Mouse (Mus musculus): Measurements from ENCODE around the gene Paqr8. TPM values are rescaled to one million over a fixed set of nuclear protein-coding genes. Genes with fewer than 3 reads are reported as not detected.

Gene Paqr8
- polyA plus RNA-seq, 1 experiment from 2014 or later, result 0.33 TPM

DNA sequence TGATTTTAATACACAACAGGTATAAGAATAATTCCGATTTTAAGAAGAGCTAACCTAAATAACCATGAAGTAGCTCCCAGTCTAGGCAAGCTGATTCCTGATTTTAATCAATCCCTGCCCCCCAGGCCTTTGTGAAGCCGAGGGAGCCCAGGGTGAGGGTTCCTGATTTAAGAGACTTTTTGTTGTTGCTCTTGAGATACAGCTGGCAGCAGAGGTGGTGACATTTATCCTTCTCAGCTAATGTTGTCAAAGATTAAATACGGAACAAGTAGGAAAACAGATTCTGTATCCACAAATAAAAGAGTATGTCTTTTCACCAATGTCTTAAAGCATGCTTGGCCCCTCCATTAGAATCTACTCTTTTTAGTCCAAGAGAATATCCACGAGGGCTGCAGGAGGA lies 9.9 kb downstream of the Paqr8 start:
- Histone ChIP-seq H3K4me2 (ENCODE audit: low read depth, low read length) (no peak overlapping the region), H3K4me3 (ENCODE audit: low read depth, low read length) (no peak overlapping the region), H3K9me3 (replicated peaks; ENCODE audit: control insufficient read depth, low read length) (no peaks in the 10 kb centered on the region), H3K9ac (ENCODE audit: low read depth, low read length) (no peak overlapping the region), H3K36me3 (ENCODE audit: control insufficient read depth, insufficient read depth) (no peaks in the 10 kb centered on the region), H3K27me3 (ENCODE audit: control insufficient read depth, insufficient read depth, low read depth, low read length) (no peaks in the 10 kb centered on the region), H3K4me1 (ENCODE audit: control insufficient read depth, low read depth, low read length) (no peaks in the 10 kb centered on the region), H3K27ac (ENCODE audit: low read length) (no peak overlapping the region)
- ATAC-seq (ENCODE audit: low read depth), result no peak
- WGBS (ENCODE audit: insufficient replicate concordance), result 49% methylated on average over 4 of the region's 4 CpGs

DNA sequence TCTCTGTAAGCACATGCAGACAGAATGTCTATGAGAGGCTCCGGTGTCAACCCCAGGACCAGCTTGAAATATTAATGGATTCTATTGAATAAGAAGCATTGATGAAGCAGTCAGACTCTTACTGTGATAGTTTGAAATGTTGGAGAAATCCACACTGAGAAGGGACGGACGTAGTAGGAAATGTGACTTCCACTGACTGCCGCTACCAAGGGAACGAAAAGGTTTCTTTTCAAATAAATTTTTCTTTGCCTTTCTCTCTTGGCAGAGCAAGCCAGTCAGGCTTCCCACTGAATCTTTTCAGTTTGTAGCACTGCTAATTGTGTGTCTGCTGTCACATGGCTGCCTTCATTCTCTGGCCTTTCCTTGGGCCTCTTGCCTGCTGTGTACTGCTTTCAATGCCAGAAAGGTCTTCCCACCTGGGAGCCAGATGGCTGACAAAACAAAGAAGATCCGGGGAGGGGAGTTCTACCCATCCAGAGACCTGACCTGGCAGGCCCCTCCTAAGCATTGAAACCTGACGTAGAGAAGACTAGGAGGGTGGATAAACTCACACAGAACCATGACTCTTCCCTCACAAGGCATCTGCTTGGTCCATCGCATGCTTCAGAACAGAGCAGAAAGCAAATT lies 15.2 kb downstream of the Paqr8 start:
- no peak overlapping the region for H3K4me2 ChIP-seq (ENCODE audit: low read depth, low read length)
- WGBS (ENCODE audit: insufficient replicate concordance), result 73% methylated on average over 8 of the region's 8 CpGs
- no peaks in the 10 kb centered on the region for H3K36me3 ChIP-seq (ENCODE audit: control insufficient read depth, insufficient read depth)
- ATAC-seq (ENCODE audit: low read depth), result no peak
- no peaks in the 10 kb centered on the region for H3K9me3 ChIP-seq (replicated peaks; ENCODE audit: control insufficient read depth, low read length)
- H3K9ac ChIP-seq (ENCODE audit: low read depth, low read length), result no peak overlapping the region
- H3K4me3 ChIP-seq (ENCODE audit: low read depth, low read length), result no peak overlapping the region
- no peak overlapping the region for H3K27ac ChIP-seq (ENCODE audit: low read length)
- H3K4me1 ChIP-seq (ENCODE audit: control insufficient read depth, low read depth, low read length), result no peaks in the 10 kb centered on the region
- H3K27me3 ChIP-seq (ENCODE audit: control insufficient read depth, insufficient read depth, low read depth, low read length), result no peaks in the 10 kb centered on the region

DNA sequence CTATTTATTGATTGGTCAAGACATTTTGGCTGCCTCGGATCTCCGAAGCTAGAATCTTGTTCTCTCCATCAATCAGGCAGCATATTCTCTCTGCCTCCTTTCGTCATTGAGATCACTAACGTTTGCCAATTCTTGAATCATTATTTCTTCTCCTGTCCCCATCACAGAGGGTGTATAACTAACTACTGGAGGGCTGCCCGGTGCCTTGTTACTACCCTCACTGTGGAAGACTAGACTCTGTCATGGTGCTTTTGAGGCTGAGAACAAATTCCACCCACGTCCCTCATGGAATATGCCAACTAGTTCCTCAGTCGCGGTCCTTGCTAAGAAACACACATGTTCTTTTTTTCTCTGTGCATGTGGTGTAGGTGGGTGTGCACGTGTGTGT lies 15.7 kb downstream of the Paqr8 start:
- WGBS (ENCODE audit: insufficient replicate concordance), result 71% methylated on average over 9 of the region's 9 CpGs
- H3K4me3 ChIP-seq (ENCODE audit: low read depth, low read length), result no peak overlapping the region
- H3K36me3 ChIP-seq (ENCODE audit: control insufficient read depth, insufficient read depth), result no peaks in the 10 kb centered on the region
- no peaks in the 10 kb centered on the region for H3K9me3 ChIP-seq (replicated peaks; ENCODE audit: control insufficient read depth, low read length)
- H3K4me2 ChIP-seq (ENCODE audit: low read depth, low read length), result no peak overlapping the region
- H3K4me1 ChIP-seq (ENCODE audit: control insufficient read depth, low read depth, low read length), result no peaks in the 10 kb centered on the region
- H3K27ac ChIP-seq (ENCODE audit: low read length), result no peak overlapping the region
- no peak overlapping the region for H3K9ac ChIP-seq (ENCODE audit: low read depth, low read length)
- ATAC-seq (ENCODE audit: low read depth), result no peak
- H3K27me3 ChIP-seq (ENCODE audit: control insufficient read depth, insufficient read depth, low read depth, low read length), result no peaks in the 10 kb centered on the region

DNA sequence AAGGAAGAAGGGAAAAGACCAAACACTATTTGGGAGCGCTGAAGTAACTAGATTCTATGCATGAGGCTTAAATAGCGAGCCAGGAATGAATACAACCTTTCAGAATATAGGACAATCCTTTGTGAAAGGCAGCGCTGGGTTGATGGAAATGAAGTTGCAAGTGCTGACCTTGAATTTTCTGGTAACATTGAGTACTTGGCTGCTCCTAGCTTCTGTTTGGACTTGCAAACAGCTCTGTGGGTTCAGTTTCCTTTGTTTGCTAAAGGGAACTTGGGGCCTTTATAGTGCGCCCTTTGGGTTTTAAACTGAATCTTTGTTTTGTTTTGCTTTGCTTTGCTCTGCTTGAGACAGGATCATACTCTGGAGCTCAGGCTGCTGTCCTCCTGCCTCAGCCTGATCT lies 18.1 kb downstream of the Paqr8 start:
- H3K4me3 ChIP-seq (ENCODE audit: low read depth, low read length), result no peak overlapping the region
- no peak overlapping the region for H3K27ac ChIP-seq (ENCODE audit: low read length)
- no peaks in the 10 kb centered on the region for H3K9me3 ChIP-seq (replicated peaks; ENCODE audit: control insufficient read depth, low read length)
- no peak for ATAC-seq (ENCODE audit: low read depth)
- 56% methylated on average over 4 of the region's 4 CpGs for WGBS (ENCODE audit: insufficient replicate concordance)
- no peaks in the 10 kb centered on the region for H3K36me3 ChIP-seq (ENCODE audit: control insufficient read depth, insufficient read depth)
- H3K9ac ChIP-seq (ENCODE audit: low read depth, low read length), result no peak overlapping the region
- H3K4me2 ChIP-seq (ENCODE audit: low read depth, low read length), result no peak overlapping the region
- H3K4me1 ChIP-seq (ENCODE audit: control insufficient read depth, low read depth, low read length), result no peaks in the 10 kb centered on the region; the same call in 1 of the 2 replicates
- no peaks in the 10 kb centered on the region for H3K27me3 ChIP-seq (ENCODE audit: control insufficient read depth, insufficient read depth, low read depth, low read length)

DNA sequence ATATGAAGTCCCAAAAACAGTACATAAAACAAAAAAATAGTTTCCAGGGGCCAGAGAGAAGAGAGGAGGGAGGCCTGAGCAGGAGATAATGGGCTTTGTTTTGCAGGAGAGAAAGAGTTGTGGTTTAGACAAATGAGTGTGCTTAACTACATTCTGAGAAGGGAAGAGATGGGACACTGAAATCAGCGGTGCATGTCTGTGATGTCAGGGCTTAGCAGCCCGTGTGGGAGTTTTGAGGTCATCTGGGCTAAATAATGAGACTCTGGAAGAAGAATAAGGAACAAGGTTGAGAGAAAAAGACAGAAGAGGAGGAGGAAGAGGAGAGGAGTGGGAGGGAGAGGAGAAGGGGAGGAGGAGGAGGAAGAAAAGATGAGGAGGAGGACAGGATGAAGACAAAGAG lies 21.7 kb downstream of the Paqr8 start:
- Histone ChIP-seq H3K27me3 (ENCODE audit: control insufficient read depth, insufficient read depth, low read depth, low read length) (no peaks in the 10 kb centered on the region), H3K36me3 (ENCODE audit: control insufficient read depth, insufficient read depth) (no peaks in the 10 kb centered on the region), H3K4me3 (ENCODE audit: low read depth, low read length) (no peak overlapping the region), H3K4me2 (ENCODE audit: low read depth, low read length) (no peak overlapping the region), H3K9me3 (replicated peaks; ENCODE audit: control insufficient read depth, low read length) (no peaks in the 10 kb centered on the region), H3K4me1 (ENCODE audit: control insufficient read depth, low read depth, low read length) (no peaks in the 10 kb centered on the region; the same call in 1 of the 2 replicates), H3K27ac (ENCODE audit: low read length) (no peak overlapping the region), H3K9ac (ENCODE audit: low read depth, low read length) (no peak overlapping the region)
- no peak for ATAC-seq (ENCODE audit: low read depth)
- 17% methylated on average over 2 of the region's 2 CpGs for WGBS (ENCODE audit: insufficient replicate concordance)

DNA sequence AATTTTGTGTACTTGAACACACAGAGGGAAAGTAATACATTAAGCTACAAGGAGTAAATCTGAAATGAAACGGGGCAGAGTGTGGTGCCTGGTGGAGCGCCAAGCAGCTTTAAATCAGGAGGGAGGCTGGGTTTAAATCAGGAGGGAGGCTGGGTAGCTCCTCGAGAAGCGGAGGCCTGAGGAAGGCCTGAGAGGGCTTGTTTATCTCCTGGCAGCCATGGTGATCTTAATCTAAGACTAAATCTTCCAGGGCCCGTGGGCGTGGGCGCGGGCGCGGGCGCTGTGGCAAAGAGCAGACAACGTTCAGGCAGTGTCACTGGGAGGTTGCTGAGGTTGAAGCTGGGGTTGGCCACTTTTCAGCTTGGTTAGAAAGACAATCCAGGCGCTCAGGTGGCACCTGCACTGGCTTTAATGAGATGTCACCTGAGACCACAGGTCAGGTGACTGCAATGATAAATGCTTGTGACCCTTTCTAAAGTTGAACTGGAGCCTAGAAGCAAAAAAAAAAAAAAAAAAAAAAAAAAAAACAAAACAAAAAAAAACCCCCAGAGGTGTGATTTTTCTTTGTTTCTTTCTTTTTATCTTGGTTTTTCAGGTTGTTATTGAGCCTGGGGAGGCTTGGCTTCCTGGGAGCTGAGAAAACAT lies 22.2 kb downstream of the Paqr8 start:
- Histone ChIP-seq H3K36me3 (ENCODE audit: control insufficient read depth, insufficient read depth) (no peaks in the 10 kb centered on the region), H3K4me2 (ENCODE audit: low read depth, low read length) (no peak overlapping the region), H3K4me1 (ENCODE audit: control insufficient read depth, low read depth, low read length) (no peaks in the 10 kb centered on the region; the same call in 1 of the 2 replicates), H3K27me3 (ENCODE audit: control insufficient read depth, insufficient read depth, low read depth, low read length) (no peaks in the 10 kb centered on the region), H3K27ac (ENCODE audit: low read length) (no peak overlapping the region), H3K9me3 (replicated peaks; ENCODE audit: control insufficient read depth, low read length) (no peaks in the 10 kb centered on the region), H3K9ac (ENCODE audit: low read depth, low read length) (no peak overlapping the region), H3K4me3 (ENCODE audit: low read depth, low read length) (no peak overlapping the region)
- no peak for ATAC-seq (ENCODE audit: low read depth)
- WGBS (ENCODE audit: insufficient replicate concordance), result 23% methylated on average over 13 of the region's 13 CpGs

DNA sequence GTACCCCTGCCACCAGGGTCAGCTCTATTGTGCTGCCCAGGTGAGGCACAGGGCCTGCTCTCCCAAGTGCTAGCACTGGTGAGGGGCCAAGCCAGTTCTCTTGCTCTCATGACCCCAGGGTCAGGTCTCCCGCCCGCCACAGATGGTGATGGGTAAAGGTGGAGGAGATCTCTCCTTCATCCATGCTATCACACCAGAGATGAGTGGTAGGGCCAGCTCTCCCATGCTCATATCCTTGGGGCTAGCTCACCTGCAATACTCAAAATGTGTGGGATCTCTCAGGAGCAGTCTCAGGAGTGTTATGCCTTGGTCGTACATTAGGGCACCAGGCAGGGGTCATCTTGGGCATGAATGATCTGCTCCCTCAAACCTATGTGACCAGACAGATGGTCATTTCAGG lies 24.4 kb downstream of the Paqr8 start:
- H3K36me3 ChIP-seq (ENCODE audit: control insufficient read depth, insufficient read depth), result no peaks in the 10 kb centered on the region
- 68% methylated on average over 3 of the region's 3 CpGs for WGBS (ENCODE audit: insufficient replicate concordance)

DNA sequence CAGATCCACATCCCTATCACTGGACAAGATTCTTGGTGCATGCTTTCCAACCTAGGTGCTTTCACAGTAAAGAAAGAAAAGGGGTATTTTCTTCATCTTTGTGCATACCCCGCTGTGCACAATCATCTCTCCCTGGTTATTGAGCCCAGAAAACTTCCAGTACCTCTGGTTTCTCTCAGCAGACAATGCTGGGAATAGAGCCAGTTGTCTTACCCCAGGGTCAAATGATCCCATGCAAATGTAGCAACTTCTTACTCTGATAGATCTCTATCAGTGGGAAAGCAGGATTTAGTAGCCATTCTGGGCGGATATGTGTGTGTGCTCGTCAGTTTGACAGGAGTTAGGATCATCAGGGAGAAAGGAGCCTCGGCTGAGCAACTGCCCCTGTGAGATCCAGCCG lies 25.2 kb downstream of the Paqr8 start:
- H3K4me2 ChIP-seq (ENCODE audit: low read depth, low read length), result no peak overlapping the region
- H3K9me3 ChIP-seq (replicated peaks; ENCODE audit: control insufficient read depth, low read length), result no peaks in the 10 kb centered on the region
- WGBS (ENCODE audit: insufficient replicate concordance), result 60% methylated on average over 5 of the region's 5 CpGs

More for the DNA sequence above, 24.4 kb downstream of the Paqr8 start:
- Histone ChIP-seq H3K9me3 (replicated peaks; ENCODE audit: control insufficient read depth, low read length) (no peaks in the 10 kb centered on the region), H3K27ac (ENCODE audit: low read length) (no peak overlapping the region), H3K4me1 (ENCODE audit: control insufficient read depth, low read depth, low read length) (no peaks in the 10 kb centered on the region; the same call in 1 of the 2 replicates), H3K4me2 (ENCODE audit: low read depth, low read length) (no peak overlapping the region), H3K27me3 (ENCODE audit: control insufficient read depth, insufficient read depth, low read depth, low read length) (no peaks in the 10 kb centered on the region), H3K9ac (ENCODE audit: low read depth, low read length) (no peak overlapping the region), H3K4me3 (ENCODE audit: low read depth, low read length) (no peak overlapping the region)
- ATAC-seq (ENCODE audit: low read depth), result no peak

DNA sequence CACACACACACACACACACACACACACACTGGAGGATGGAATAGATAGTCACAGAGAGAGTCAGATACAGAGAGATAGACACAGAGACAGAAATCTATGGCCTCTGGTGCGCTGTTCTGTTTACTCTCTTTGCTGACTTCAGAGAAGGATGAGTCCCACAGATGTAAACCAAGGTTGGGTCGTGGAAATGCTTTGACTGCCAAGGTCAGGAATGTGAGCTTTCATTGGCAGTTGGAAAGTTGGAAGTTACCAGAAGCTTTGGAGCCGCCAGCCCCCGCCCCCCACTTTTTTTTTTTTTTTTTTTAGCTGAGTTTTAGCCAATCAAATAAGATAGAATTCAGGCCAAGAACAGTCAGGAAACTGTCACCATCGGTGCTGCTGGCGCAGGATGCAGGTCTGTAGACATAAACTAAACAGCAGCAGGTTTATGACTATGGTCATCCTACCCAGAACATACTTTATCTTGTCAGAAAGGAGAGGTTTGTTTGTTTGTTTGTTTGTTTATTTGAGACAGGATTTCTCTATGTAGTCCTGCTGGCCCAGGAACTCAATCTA lies 27.2 kb downstream of the Paqr8 start:
- WGBS (ENCODE audit: insufficient replicate concordance), result 53% methylated on average over 6 of the region's 6 CpGs
- Histone ChIP-seq H3K27me3 (ENCODE audit: control insufficient read depth, insufficient read depth, low read depth, low read length) (no peaks in the 10 kb centered on the region), H3K9me3 (replicated peaks; ENCODE audit: control insufficient read depth, low read length) (no peaks in the 10 kb centered on the region), H3K36me3 (ENCODE audit: control insufficient read depth, insufficient read depth) (no peaks in the 10 kb centered on the region), H3K4me1 (ENCODE audit: control insufficient read depth, low read depth, low read length) (no peaks in the 10 kb centered on the region; the same call in 1 of the 2 replicates), H3K27ac (ENCODE audit: low read length) (no peak overlapping the region), H3K9ac (ENCODE audit: low read depth, low read length) (no peak overlapping the region), H3K4me2 (ENCODE audit: low read depth, low read length) (no peak overlapping the region), H3K4me3 (ENCODE audit: low read depth, low read length) (no peak overlapping the region)
- no peak for ATAC-seq (ENCODE audit: low read depth)

More for the DNA sequence above, 25.2 kb downstream of the Paqr8 start:
- H3K27me3 ChIP-seq (ENCODE audit: control insufficient read depth, insufficient read depth, low read depth, low read length), result no peaks in the 10 kb centered on the region
- H3K4me1 ChIP-seq (ENCODE audit: control insufficient read depth, low read depth, low read length), result no peaks in the 10 kb centered on the region; the same call in 1 of the 2 replicates
- ATAC-seq (ENCODE audit: low read depth), result no peak
- H3K9ac ChIP-seq (ENCODE audit: low read depth, low read length), result no peak overlapping the region
- H3K36me3 ChIP-seq (ENCODE audit: control insufficient read depth, insufficient read depth), result no peaks in the 10 kb centered on the region
- H3K4me3 ChIP-seq (ENCODE audit: low read depth, low read length), result no peak overlapping the region
- H3K27ac ChIP-seq (ENCODE audit: low read length), result no peak overlapping the region
